Mouse (Mus musculus) erythroblast, embryonic 14.5 days (primary cell): ENCODE results near the gene Foxg1. TPM values are rescaled to one million over a fixed set of nuclear protein-coding genes. Genes with fewer than 3 reads are reported as not detected.

ENCODE experiments used
- H3K27me3 ChIP-seq: 2 replicates; pipeline ENCODE4 v1.6.1; 2012; ENCODE audit warnings: inconsistent platforms; ENCODE audit not compliant: control insufficient read depth
- H3K36me3 ChIP-seq: 2 replicates; pipeline ENCODE4 v1.6.1; 2012; ENCODE audit warnings: mild to moderate bottlenecking, inconsistent platforms; ENCODE audit not compliant: control insufficient read depth
- H3K4me1 ChIP-seq: 2 replicates; pipeline ENCODE4 v1.6.1; 2012; ENCODE audit warnings: inconsistent platforms; ENCODE audit not compliant: control insufficient read depth
- H3K4me3 ChIP-seq: replicated peaks from 2 replicates; pipeline ENCODE3; 2012; ENCODE audit warnings: moderate library complexity, mild to moderate bottlenecking, inconsistent platforms
- H3K9me3 ChIP-seq: 2 replicates; pipeline ENCODE4 v1.6.1; 2012; ENCODE audit warnings: low read length, inconsistent platforms, mixed read lengths; ENCODE audit not compliant: control insufficient read depth
- GATA1 ChIP-seq: IDR thresholded peaks from 2 replicates; pipeline ENCODE4 v1.6.1; 2012; ENCODE audit warnings: low read length, inconsistent platforms, mixed read lengths
- TAL1 ChIP-seq: IDR thresholded peaks from 3 replicates; pipeline ENCODE4 v1.6.1; 2012; ENCODE audit warnings: low read length, inconsistent platforms, mixed read lengths
- polyA plus RNA-seq: library from polyadenylated mRNA; stranded (reverse); fragments of >175 nt; gene quantifications from 2 replicates; pipeline ENCODE4 v1.2.3, GENCODE M21; 2012

Gene Foxg1
- polyA plus RNA-seq, 1 experiment = 0.01 TPM

DNA sequence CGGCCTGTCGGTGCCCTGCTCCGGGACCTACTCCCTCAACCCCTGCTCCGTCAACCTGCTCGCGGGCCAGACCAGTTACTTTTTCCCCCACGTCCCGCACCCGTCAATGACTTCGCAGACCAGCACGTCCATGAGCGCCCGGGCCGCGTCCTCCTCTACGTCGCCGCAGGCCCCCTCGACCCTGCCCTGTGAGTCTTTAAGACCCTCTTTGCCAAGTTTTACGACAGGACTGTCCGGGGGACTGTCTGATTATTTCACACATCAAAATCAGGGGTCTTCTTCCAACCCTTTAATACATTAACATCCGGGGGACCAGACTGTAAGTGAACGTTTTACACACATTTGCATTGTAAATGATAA, 3.2 kb downstream of the Foxg1 start:
- Histone ChIP-seq H3K27me3 (peaks cover 88% of the 10 kb centered on the region), H3K4me3 (no peak overlapping the region), H3K4me1 (no peaks in the 10 kb centered on the region), H3K9me3 (peaks cover 8% of the 10 kb centered on the region), H3K36me3 (no peaks in the 10 kb centered on the region)
- no peak for TF ChIP-seq TAL1

DNA sequence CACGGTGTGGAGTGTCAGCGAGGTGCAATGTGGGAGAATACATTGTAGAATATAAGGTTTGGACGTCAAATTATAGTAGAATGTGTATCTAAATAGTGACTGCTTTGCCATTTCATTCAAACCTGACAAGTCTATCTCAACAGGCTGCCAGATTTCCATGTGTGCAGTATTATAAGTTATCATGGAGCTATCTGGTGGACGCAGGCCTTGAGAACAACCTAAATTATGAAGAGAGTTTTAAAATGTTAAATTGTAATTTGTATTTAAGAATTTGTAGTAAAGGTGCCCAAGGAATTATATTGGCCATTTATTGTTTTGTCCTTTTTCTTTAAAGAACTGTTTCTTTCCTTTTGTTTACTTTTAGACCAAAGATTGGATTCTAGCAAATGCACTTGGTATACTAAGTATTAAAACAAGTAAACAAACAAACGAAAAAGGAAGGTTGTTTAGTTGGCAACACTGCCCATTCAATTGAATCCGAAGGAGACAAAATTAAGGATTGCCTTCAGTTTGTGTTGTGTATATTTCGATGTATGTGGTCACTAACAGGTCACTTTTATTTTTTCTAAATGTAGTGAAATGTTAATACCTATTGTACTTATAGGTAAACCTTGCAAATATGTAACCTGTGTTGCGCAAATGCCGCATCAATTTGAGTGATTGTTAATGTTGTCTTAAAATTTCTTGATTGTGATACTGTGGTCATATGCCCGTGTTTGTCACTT, 3.8 kb downstream of the Foxg1 start:
- H3K9me3 ChIP-seq = peaks cover 8% of the 10 kb centered on the region
- no peak overlapping the region for H3K4me3 ChIP-seq
- TF ChIP-seq GATA1 (no peak), TAL1 (no peak)
- H3K27me3 ChIP-seq = peaks cover 88% of the 10 kb centered on the region
- no peaks in the 10 kb centered on the region for H3K36me3 ChIP-seq
- H3K4me1 ChIP-seq = no peaks in the 10 kb centered on the region

DNA sequence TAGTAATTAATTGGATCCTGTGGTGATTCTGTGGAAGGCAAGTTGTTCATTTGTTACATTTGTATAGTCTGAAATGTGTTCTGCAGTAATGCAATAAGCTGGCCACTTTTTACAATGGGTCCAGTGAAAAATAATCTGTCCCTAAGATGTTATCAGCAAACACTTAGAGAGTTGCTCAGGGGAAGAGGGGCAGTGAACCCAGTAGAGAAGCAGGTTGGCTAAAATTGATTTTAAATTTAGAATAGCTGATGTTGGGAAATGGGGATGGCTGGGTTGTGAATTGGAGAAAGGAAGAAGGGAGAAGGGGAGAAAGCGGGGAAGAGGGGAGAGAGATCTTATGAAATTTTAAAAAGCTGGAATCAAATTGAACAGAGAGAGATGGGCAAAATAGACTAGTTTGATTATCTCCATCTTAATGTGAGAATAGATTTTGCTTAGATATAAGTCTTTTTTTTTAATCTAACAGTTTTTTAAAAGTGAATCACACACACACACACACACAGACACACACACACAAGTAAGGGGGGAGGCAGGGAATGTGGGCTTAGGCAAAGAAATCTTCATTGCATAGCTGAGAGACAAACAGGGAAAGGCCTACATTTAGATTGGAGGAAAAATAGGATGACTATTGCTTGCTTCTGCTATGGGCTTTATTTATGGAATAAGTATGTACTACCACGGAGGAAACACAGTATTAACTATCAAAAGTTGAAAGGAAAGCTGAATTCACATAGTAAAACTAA, 5.6 kb downstream of the Foxg1 start:
- H3K9me3 ChIP-seq = peaks cover 8% of the 10 kb centered on the region
- no peaks in the 10 kb centered on the region for H3K4me1 ChIP-seq
- peaks cover 88% of the 10 kb centered on the region for H3K27me3 ChIP-seq
- TF ChIP-seq GATA1 (no peak), TAL1 (no peak)
- H3K36me3 ChIP-seq = no peaks in the 10 kb centered on the region
- no peak overlapping the region for H3K4me3 ChIP-seq

DNA sequence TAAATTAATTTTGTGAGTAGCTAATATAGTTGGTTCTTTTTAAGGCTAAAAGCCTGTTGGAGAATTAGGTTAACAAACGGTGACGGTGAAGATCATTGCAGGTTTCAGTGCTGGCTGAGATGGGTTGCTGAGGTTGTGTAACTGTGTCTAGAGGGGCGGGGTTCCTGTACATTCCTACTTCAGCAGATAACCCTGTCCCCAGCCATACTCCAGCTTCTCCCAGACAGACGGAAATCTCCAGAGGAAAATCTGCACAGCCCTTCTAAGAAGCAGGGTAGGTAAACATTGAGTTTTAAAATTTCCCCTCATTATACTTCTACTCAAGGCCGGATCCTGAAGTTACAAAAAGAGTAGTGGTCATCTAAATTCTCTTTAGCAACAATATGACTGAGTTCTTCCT, 7.2 kb downstream of the Foxg1 start:
- no peaks in the 10 kb centered on the region for H3K4me1 ChIP-seq
- TF ChIP-seq GATA1 (no peak), TAL1 (no peak)
- H3K9me3 ChIP-seq = peaks cover 8% of the 10 kb centered on the region
- peaks cover 86% of the 10 kb centered on the region for H3K27me3 ChIP-seq
- no peak overlapping the region for H3K4me3 ChIP-seq
- no peaks in the 10 kb centered on the region for H3K36me3 ChIP-seq

DNA sequence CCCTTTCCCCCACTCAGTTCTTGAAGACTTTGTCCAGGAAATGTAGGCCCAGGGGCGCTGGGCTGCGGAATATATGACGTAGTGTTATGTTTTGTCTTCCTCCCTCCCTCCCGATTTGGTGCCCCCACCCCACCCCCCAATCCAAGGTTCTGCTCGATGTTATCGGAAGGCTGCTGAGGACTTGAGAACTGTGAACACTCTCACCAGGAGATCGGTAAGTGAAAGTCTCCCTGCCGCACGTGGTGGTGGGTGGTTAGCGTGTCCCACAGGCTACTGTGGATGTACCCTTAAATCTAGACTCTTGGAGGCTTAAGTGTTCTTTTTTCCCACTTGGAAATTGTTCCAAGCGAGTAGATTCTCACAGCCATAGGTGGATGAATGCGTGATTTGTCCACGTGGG, 7.8 kb downstream of the Foxg1 start:
- Histone ChIP-seq H3K27me3 (peaks cover 86% of the 10 kb centered on the region), H3K36me3 (no peaks in the 10 kb centered on the region), H3K4me1 (no peaks in the 10 kb centered on the region), H3K9me3 (peaks cover 4% of the 10 kb centered on the region), H3K4me3 (no peak overlapping the region)
- TF ChIP-seq TAL1 (no peak), GATA1 (no peak)

DNA sequence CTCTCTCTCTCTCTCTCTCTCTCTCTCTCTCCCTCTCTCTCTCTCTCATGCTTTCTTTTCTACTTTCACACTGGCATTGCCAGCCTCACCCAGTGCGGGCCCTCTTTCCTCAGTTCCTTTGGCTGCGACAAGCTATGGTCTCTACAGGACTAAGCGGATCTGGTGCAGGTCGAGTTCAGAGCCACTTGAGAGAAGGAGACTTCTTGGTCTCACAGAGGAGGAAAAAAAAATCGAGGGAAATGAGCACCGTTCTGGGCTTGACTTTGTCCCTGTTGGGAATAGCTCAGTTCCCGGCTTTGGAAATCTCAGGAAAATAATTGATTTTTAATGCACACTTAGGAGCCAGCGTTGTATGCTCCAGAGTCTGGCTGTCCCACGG, 8.5 kb downstream of the Foxg1 start:
- peaks cover 83% of the 10 kb centered on the region for H3K27me3 ChIP-seq
- no peaks in the 10 kb centered on the region for H3K36me3 ChIP-seq
- no peak overlapping the region for H3K4me3 ChIP-seq
- TF ChIP-seq TAL1 (no peak), GATA1 (no peak)
- no peaks in the 10 kb centered on the region for H3K9me3 ChIP-seq
- no peaks in the 10 kb centered on the region for H3K4me1 ChIP-seq

DNA sequence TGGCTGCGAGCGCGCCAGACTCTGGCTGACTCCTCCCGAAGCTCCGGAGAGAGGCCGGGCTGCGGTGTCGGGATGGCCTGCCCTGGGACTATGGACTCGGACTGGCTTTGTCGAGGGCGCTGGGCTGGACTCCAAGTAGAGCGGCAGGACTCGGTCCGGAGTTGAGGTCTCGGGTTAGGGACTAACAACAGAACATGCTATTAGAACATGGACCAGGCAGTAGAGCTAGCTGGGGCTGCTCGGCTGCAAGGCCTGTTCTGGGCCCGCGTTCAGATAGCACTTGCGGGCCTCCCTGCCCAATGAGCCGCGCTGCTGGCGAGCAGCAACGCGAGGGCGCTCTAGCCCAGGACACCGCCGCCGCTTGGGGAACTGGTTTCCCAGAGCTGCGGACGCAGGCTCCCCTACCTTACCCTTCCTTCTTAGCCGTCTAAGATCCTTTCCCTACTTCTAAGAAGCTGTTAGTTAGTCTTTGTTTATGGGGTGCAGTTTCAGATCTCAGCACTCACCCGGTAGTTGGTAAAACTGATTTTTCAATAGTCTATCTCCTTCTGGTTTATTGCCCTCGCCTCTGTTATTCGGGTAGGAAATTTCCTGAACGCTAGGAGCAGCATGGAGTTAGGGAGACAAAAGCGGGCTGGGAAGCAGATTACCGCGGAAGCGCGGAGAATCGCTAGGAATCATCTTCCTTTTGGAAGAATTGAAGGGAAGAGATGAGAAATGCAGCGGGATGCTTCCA, 9.0 kb downstream of the Foxg1 start:
- Histone ChIP-seq H3K4me3 (no peak overlapping the region), H3K27me3 (peaks cover 79% of the 10 kb centered on the region), H3K36me3 (no peaks in the 10 kb centered on the region), H3K4me1 (no peaks in the 10 kb centered on the region), H3K9me3 (no peaks in the 10 kb centered on the region)
- TF ChIP-seq GATA1 (no peak), TAL1 (no peak)

DNA sequence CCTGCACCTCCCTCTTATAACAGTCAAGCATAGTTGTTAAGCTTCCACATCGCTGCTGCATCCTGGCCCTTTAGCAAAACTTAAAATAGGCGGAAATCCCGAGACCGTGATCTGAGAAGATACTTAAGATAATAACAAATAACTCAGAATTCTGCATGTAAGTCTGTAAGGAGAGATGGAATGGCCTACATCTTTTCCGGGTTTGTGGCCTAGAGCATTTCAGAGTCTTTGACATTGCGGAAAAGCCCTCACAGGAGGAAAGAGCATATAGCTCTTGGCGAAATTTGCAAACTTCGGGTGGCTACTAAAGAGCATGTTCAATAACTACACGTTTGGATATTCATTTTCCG, 9.6 kb downstream of the Foxg1 start:
- H3K27me3 ChIP-seq = peaks cover 74% of the 10 kb centered on the region
- H3K9me3 ChIP-seq = no peaks in the 10 kb centered on the region
- no peaks in the 10 kb centered on the region for H3K36me3 ChIP-seq
- H3K4me3 ChIP-seq = no peak overlapping the region
- no peaks in the 10 kb centered on the region for H3K4me1 ChIP-seq
- TF ChIP-seq GATA1 = no peak

DNA sequence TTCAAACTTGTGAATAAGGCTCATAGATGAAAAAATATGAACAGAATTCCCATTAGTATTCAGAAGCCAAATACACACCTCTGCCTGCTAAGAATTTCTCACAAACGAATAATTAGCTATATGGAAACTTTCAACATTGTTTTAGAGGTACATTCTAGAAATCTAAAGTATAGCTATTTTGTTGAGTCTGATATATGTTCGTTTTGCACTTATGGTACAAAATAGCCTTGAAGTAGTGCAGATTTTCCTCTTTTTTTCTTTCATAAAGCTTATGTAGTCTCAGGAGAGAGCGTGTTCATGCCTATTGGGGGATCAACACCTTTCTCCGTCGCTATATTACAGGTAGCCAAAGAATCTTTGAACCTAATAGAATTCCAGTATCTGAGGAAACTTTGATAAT, 10.4 kb downstream of the Foxg1 start:
- peaks cover 74% of the 10 kb centered on the region for H3K27me3 ChIP-seq
- TF ChIP-seq TAL1 = no peak
- TF ChIP-seq GATA1 = no peak
- no peaks in the 10 kb centered on the region for H3K4me1 ChIP-seq
- no peaks in the 10 kb centered on the region for H3K36me3 ChIP-seq
- H3K9me3 ChIP-seq = no peaks in the 10 kb centered on the region
- H3K4me3 ChIP-seq = no peak overlapping the region
